In the genomic region with DNA sequence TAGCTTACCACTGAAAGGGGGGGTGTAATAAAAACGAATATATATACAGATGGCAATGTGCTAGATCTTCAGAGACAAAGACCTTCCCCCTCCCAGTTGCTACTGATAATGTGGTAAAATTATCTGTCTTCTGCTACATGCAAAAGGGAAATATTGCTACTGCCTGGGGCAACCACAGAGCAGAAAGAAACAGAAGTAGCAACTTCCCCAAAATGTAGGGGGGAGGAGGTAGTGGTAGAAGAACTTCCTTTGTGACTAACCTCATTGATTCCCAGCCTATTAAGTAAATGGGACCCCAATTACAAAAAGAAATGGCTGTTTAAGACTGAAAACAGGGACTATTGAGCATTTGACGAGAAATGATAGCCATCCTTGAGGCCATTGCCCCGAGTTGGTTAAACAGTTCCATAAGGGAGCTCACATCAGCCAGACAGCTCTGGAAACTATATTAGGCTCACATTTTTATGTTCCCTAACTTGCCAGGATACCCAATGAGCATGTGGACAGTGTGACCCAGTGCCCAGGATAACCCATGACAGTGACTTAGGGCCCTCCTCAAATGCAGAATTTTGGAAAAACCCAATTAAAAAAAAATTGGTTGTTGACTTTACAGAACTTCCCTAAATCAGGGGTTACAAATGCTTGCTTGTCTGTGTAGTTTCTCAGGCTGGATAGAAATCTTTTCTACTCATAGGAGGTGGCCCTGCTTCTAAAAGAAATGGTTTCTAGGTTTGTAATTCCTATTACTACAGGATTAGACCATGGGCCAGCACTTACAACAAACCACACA, we compare ENCODE assay signal across 17 mouse cellular contexts. TPM values are rescaled to one million over a fixed set of nuclear protein-coding genes. Genes with fewer than 3 reads are reported as not detected.
A peak's percentile ranks its signal among the peaks of the same experiment; 100 is the strongest.
DNase-seq lines count a peak whose midpoint lies in the region; ATAC-seq and TF ChIP-seq lines count a peak whose summit lies in the region.
"Had no signal": no experiment of that assay in that cellular context is flagged by ENCODE, and none has a peak within 500 bp of the region (broad histone marks: within the 10 kb centered on the region; RNA-seq: fewer than 3 reads in every experiment).

No protein-coding gene starts in this region.

- no peak overlapping the region for H3K4me3 ChIP-seq in liver, adult 2 months (ENCODE audit: insufficient read depth, low read depth, low read length)
- H3K4me3 ChIP-seq in CH12.LX (replicated peaks in 1 of 3; ENCODE audit: low read depth in 2 of 3, low read length in 2 of 3, poor library complexity in 1 of 3): no peak overlapping the region
- H3K4me3 ChIP-seq: embryonic facial prominence, embryonic 15.5 days; heart, embryonic 15.5 days; kidney, embryonic 15.5 days; limb, embryonic 12.5 days; myocyte had no signal

- peak; percentile 36 for DNase-seq in liver, adult 2 months (ENCODE audit: extremely low read depth, low read depth, low spot score)
- no peak for DNase-seq in liver
- peak; percentile 80 for DNase-seq in CH12.LX (ENCODE audit: extremely low read depth)
- no peak for DNase-seq in thymus, postnatal 14 days
- DNase-seq in urinary bladder, postnatal 14 days (ENCODE audit: low spot score): no peak
- no peak for DNase-seq in right cerebral cortex, postnatal 36 days (ENCODE audit: low spot score in 2 of 2)
- DNase-seq: adrenal gland, postnatal 10 days; gastrocnemius, postnatal 10 days; thymus, postnatal 25 days had no signal

- no peaks in the 10 kb centered on the region for H3K36me3 ChIP-seq in liver, adult 2 months (ENCODE audit: control insufficient read depth, insufficient read depth, low read length)
- H3K36me3 ChIP-seq in CH12.LX (replicated peaks in 1 of 2; ENCODE audit: control insufficient read depth in 1 of 2, insufficient read depth in 1 of 2, low read length in 1 of 2): no peaks in the 10 kb centered on the region
- H3K36me3 ChIP-seq: embryonic facial prominence, embryonic 15.5 days; heart, embryonic 15.5 days; kidney, embryonic 15.5 days; limb, embryonic 12.5 days had no signal

- no peaks in the 10 kb centered on the region for H3K4me1 ChIP-seq in liver, adult 2 months (ENCODE audit: control insufficient read depth, insufficient read depth, low read length)
- peaks cover 7 to 24% of the 10 kb centered on the region in 2 experiments; a peak in 3 of 4 replicates for H3K4me1 ChIP-seq in CH12.LX (ENCODE audit: control insufficient read depth in 1 of 2, insufficient read depth in 2 of 2)
- H3K4me1 ChIP-seq: embryonic facial prominence, embryonic 15.5 days; heart, embryonic 15.5 days; kidney, embryonic 15.5 days; limb, embryonic 12.5 days had no signal

- ATAC-seq in common myeloid progenitor, adult 5-6 weeks (replicated peaks; ENCODE audit: low read depth, poor library complexity, severe bottlenecking): peak; percentile 98
- ATAC-seq in monocyte, adult 5-6 weeks (replicated peaks; ENCODE audit: insufficient number of reproducible peaks, low FRiP score, low TSS enrichment, poor library complexity, severe bottlenecking): peak; percentile 95
- ATAC-seq: forebrain, embryonic 16.5 days had no signal

- H3K9ac ChIP-seq in liver, adult 2 months (ENCODE audit: low read depth, low read length): no peak overlapping the region
- no peak overlapping the region for H3K9ac ChIP-seq in CH12.LX (ENCODE audit: insufficient read depth, low read depth)
- H3K9ac ChIP-seq: embryonic facial prominence, embryonic 15.5 days; heart, embryonic 15.5 days; kidney, embryonic 15.5 days; limb, embryonic 12.5 days had no signal

- H3K9me3 ChIP-seq in CH12.LX (replicated peaks; ENCODE audit: low read length): no peaks in the 10 kb centered on the region
- H3K9me3 ChIP-seq: embryonic facial prominence, embryonic 15.5 days; heart, embryonic 15.5 days; kidney, embryonic 15.5 days; limb, embryonic 12.5 days had no signal

- TF ChIP-seq POLR2A in liver, adult 2 months (IDR thresholded peaks at IDR 0.05; ENCODE audit: extremely low read depth, insufficient read depth, low read length): no peak
- TF ChIP-seq POLR2A in CH12.LX (IDR thresholded peaks at IDR 0.05; ENCODE audit: low read depth, low read length): no peak

- peak; percentile 87 for TF ChIP-seq EP300 in CH12.LX (IDR thresholded peaks at IDR 0.05; ENCODE audit: low read length)

- peak overlapping the region; percentile 50; the same call in 1 of the 2 replicates for H3K4me2 ChIP-seq in CH12.LX (ENCODE audit: insufficient read depth, low read depth, poor library complexity, severe bottlenecking)
- H3K4me2 ChIP-seq: embryonic facial prominence, embryonic 15.5 days; heart, embryonic 15.5 days; kidney, embryonic 15.5 days; limb, embryonic 12.5 days had no signal

- in situ Hi-C loops in CH12.LX (cut with MboI; ENCODE audit: low pct_ligation_motif_present, low pct_unique_long_range_greater_than_20kb, low sequenced_read_pairs): no loop called here

- dilution Hi-C loops in CH12.LX (cut with MboI; ENCODE audit: extremely low pct_ligation_motif_present, extremely low pct_unique_long_range_greater_than_20kb, low sequenced_read_pairs): no loop called here

- H3K79me2 ChIP-seq in liver, adult 2 months (ENCODE audit: control insufficient read depth, insufficient read depth, low read length): no peaks in the 10 kb centered on the region
- H3K79me2 ChIP-seq in CH12.LX (replicated peaks; ENCODE audit: control insufficient read depth, extremely low read depth, insufficient read depth, poor library complexity, severe bottlenecking): no peaks in the 10 kb centered on the region

- H3K27me3 ChIP-seq in liver, adult 2 months (ENCODE audit: control insufficient read depth, insufficient read depth, low read length): no peaks in the 10 kb centered on the region; the same call in 1 of the 2 replicates
- H3K27me3 ChIP-seq in CH12.LX (replicated peaks): no peaks in the 10 kb centered on the region
- H3K27me3 ChIP-seq: embryonic facial prominence, embryonic 15.5 days; heart, embryonic 15.5 days; kidney, embryonic 15.5 days; limb, embryonic 12.5 days had no signal

- WGBS in liver, adult 2 months: 65% methylated on average over 3 of the region's 3 CpGs

- no peak for TF ChIP-seq RAD21 in CH12.LX (IDR thresholded peaks at IDR 0.05; ENCODE audit: low read depth, low read length)

- peak overlapping the region; percentile 44 for H3K27ac ChIP-seq in liver, adult 2 months (replicated peaks; ENCODE audit: insufficient read depth, low read depth, low read length)
- no peak overlapping the region for H3K27ac ChIP-seq in CH12.LX (ENCODE audit: insufficient read depth, low read depth)
- H3K27ac ChIP-seq: embryonic facial prominence, embryonic 15.5 days; heart, embryonic 15.5 days; kidney, embryonic 15.5 days; limb, embryonic 12.5 days had no signal

- no peak for TF ChIP-seq CTCF in liver, adult 2 months (IDR thresholded peaks at IDR 0.05; ENCODE audit: low read depth, low read length)
- no peak for TF ChIP-seq CTCF in CH12.LX (conservative IDR thresholded peaks at IDR 0.05 in 1 of 2, IDR thresholded peaks at IDR 0.05 in 1 of 2; ENCODE audit: low read depth in 2 of 2, low read length in 2 of 2)

TF ChIP-seq in CH12.LX, 34 proteins besides CTCF, POLR2A, EP300 and RAD21:
- TF ChIP-seq TCF12 (IDR thresholded peaks at IDR 0.05; ENCODE audit: low read depth, low read length): no peak
- no peak for TF ChIP-seq E2F4 (IDR thresholded peaks at IDR 0.05; ENCODE audit: insufficient replicate concordance, low read depth, low read length)
- TF ChIP-seq MEF2A (IDR thresholded peaks at IDR 0.05; ENCODE audit: borderline replicate concordance, low read depth, low read length): peak; percentile 40; the same call in 1 of the 2 replicates
- TF ChIP-seq HCFC1 (IDR thresholded peaks at IDR 0.05; ENCODE audit: low read depth, low read length): no peak
- TF ChIP-seq ETS1 (conservative IDR thresholded peaks at IDR 0.05; ENCODE audit: low read depth, low read length): peak; percentile 40
- peak; percentile 77 for TF ChIP-seq IRF4 (IDR thresholded peaks at IDR 0.05; ENCODE audit: low read depth, low read length)
- 0 out of 2 replicates have a peak, but pooled peaks have one; percentile 79 for TF ChIP-seq MAZ (IDR thresholded peaks at IDR 0.05; ENCODE audit: low read depth, low read length)
- TF ChIP-seq MYC (IDR thresholded peaks at IDR 0.05; ENCODE audit: low read depth, low read length): peak; percentile 58
- TF ChIP-seq ELF1 (IDR thresholded peaks at IDR 0.05; ENCODE audit: low read depth, low read length): peak; percentile 38; the same call in 1 of the 2 replicates
- TF ChIP-seq CHD2 (IDR thresholded peaks at IDR 0.05; ENCODE audit: low read length): peak; percentile 65; the same call in 1 of the 2 replicates
TF ChIP-seq in CH12.LX: peak in this region for 7.

RNA-seq across cellular contexts. Expression of a gene that starts 46.7 kb away (rescaled TPM):
- total RNA-seq in liver, adult 2 months (2014; rRNA removed): not detected in 2 replicates
- not detected in 2 replicates for polyA plus RNA-seq in liver, adult 2 months (2012; rRNA removed)
- total RNA-seq in CH12.LX (2012; rRNA removed) (not detected in 2 replicates), CH12.LX (2014; rRNA removed) (not detected in 2 replicates)
- polyA plus RNA-seq in CH12.LX (2012; ENCODE audit: insufficient read length, low read depth): not detected in 2 replicates
- total RNA-seq in common myeloid progenitor, adult 5-6 weeks (2017): not detected in 2 replicates
- 0.67 TPM in 1 of 3 replicates, not detected in the others for total RNA-seq in monocyte, adult 5-6 weeks (2017)
- total RNA-seq: adrenal gland, postnatal 10 days had no signal
- polyA plus RNA-seq: forebrain, embryonic 16.5 days; heart, embryonic 15.5 days; limb, embryonic 12.5 days; myocyte had no signal

Comparison
In these comparisons a context has a peak if more than half of its experiments do, and no peak if none do; other contexts are left out.
1. DNase-seq: peak in liver, adult 2 months (single experiment) and CH12.LX (single experiment); none in liver (single experiment), thymus, postnatal 14 days (single experiment), urinary bladder, postnatal 14 days (single experiment) and right cerebral cortex, postnatal 36 days (0 of 2).